Mouse (Mus musculus) c-Kit-positive CD71-positive TER-119-positive erythroid progenitor cells, embryonic 14.5 days (primary cell): Measurements from ENCODE around the gene Micall2.
"Not testable (repeated sequence)": the region's sequence is repeated elsewhere in the genome, so short reads cannot be mapped to it uniquely, and the experiment has no call there.

Experiments
- DNase-seq: peaks from one replicate; pipeline ENCODE4 v3.0.0-alpha.2; 2013; ENCODE audit warnings: low spot score

Micall2 gene

GRCm38 (mm10) chr5:139730712-139731486, 5.2 kb downstream of the Micall2 start:
- no peak for DNase-seq

GRCm38 (mm10) chr5:139727261-139727660, 8.9 kb downstream of the Micall2 start:
- no peak for DNase-seq

- no peak for DNase-seq
Observed at GRCm38 (mm10) chr5:139726186-139726585, 9.9 kb downstream of the Micall2 start.

- DNase-seq: no peak
Observed at GRCm38 (mm10) chr5:139724336-139725116, 11.6 kb downstream of the Micall2 start.

GRCm38 (mm10) chr5:139723113-139723512, 13.0 kb downstream of the Micall2 start:
- DNase-seq: no peak

- DNase-seq: peak; percentile 33
Observed at GRCm38 (mm10) chr5:139722709-139723108, 13.4 kb downstream of the Micall2 start.

GRCm38 (mm10) chr5:139718949-139719348, 17.2 kb downstream of the Micall2 start:
- no peak for DNase-seq

GRCm38 (mm10) chr5:139718540-139718939, 17.6 kb downstream of the Micall2 start:
- no peak for DNase-seq

- DNase-seq: peak; percentile 62
Observed at GRCm38 (mm10) chr5:139717723-139718122, 18.4 kb downstream of the Micall2 start.

- no peak for DNase-seq
Observed at GRCm38 (mm10) chr5:139706496-139706895, 29.6 kb downstream of the Micall2 start.

GRCm38 (mm10) chr5:139702905-139703304, 33.2 kb downstream of the Micall2 start:
- peak; percentile 45 for DNase-seq

- DNase-seq: no peak
Observed at GRCm38 (mm10) chr5:139702236-139702635, 33.9 kb downstream of the Micall2 start.

- DNase-seq: no peak
Observed at GRCm38 (mm10) chr5:139696954-139697353, 39.2 kb downstream of the Micall2 start.

- not testable (repeated sequence) for DNase-seq
Observed at GRCm38 (mm10) chr5:139695876-139696275, 40.3 kb downstream of the Micall2 start.

- no peak for DNase-seq
Observed at GRCm38 (mm10) chr5:139694989-139695571, 41.1 kb downstream of the Micall2 start.

- no peak for DNase-seq
Observed at GRCm38 (mm10) chr5:139694292-139694988, 41.7 kb downstream of the Micall2 start.

GRCm38 (mm10) chr5:139690791-139691190, 45.3 kb downstream of the Micall2 start:
- no peak for DNase-seq

- no peak for DNase-seq
Observed at GRCm38 (mm10) chr5:139688356-139688755, 47.8 kb downstream of the Micall2 start.

- DNase-seq: peak; percentile 53
Observed at GRCm38 (mm10) chr5:139687646-139688045, 48.5 kb downstream of the Micall2 start.

- DNase-seq: peak; percentile 47
Observed at GRCm38 (mm10) chr5:139686530-139687249, 49.4 kb downstream of the Micall2 start.

- no peak for DNase-seq
Observed at GRCm38 (mm10) chr5:139683228-139683627, 52.9 kb downstream of the Micall2 start.

GRCm38 (mm10) chr5:139682631-139682977, 53.5 kb downstream of the Micall2 start:
- no peak for DNase-seq
